Mouse (Mus musculus) spleen, embryonic (tissue): ENCODE data around the gene Gm10130.
"Not testable (repeated sequence)": the region's sequence is repeated elsewhere in the genome, so short reads cannot be mapped to it uniquely, and the experiment has no call there.

Experiments used
- CTCF ChIA-PET: fragments of 350-600 bp; sonication (Branson Sonifier 250); formaldehyde crosslinking; loops from one replicate; lab custom pipeline; 2022; lab: Charles Lee

Gene Gm10130

DNA sequence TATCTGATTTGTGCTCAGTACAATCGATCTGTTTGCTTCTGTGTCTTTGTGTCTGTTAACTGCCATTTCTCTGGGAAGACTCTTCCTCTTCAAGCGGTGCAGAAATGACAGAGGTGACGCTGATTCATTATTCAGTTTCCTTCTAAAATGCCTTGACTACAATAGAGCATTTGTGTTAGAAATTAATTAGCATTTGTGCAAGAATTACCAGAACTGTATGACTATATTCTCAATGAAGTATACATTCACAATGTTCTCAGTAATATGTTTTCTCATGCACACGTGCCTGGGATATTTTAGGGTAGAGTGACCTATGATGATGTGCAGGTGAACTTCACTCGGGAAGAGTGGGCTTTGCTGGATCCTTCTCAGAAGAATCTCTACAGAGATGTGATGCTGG lies at the start of gene Gm10130:
TSS of gene Gm10130 (plus strand) at position 301 of the 400 bp plus-strand sequence.
- CTCF ChIA-PET = no interaction called here

DNA sequence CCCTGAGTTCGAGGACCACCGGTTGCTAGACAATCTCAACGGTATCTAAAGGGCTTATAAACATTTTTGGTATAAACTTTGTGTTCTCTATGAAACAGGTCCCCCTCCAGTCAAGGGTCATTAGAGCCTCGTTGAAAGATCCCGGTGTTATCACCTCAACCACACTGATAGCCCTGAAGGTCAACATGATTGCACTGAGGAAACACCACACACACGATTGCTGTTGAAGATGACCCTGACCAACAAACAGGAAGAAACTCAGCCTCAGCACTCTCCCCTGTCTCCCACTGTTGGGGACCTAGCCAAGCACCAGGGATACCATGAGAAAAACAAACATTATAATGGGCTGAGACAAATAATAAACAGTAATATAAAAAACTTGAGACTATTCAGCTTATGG lies 29.8 kb upstream of the Gm10130 start:
- CTCF ChIA-PET = no interaction called here

DNA sequence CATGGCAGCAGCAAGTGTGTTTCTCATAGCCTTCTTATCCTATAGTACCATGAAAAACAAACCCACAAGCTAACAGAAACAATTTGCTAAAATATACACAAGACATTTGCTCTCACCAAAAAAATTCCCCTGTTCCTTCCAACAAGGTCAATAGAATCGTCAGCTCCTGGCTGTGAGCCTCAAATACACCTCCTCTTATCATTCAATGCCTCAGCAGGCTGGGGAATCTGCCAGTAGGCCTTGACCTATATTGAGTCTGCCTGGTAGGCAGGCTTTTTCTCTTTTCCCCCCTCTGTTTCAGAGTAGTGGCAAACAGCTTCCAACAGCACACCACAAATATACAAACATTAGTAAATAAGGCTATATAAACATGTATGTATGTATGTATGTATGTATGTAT lies 24.4 kb upstream of the Gm10130 start:
- CTCF ChIA-PET = no interaction called here

DNA sequence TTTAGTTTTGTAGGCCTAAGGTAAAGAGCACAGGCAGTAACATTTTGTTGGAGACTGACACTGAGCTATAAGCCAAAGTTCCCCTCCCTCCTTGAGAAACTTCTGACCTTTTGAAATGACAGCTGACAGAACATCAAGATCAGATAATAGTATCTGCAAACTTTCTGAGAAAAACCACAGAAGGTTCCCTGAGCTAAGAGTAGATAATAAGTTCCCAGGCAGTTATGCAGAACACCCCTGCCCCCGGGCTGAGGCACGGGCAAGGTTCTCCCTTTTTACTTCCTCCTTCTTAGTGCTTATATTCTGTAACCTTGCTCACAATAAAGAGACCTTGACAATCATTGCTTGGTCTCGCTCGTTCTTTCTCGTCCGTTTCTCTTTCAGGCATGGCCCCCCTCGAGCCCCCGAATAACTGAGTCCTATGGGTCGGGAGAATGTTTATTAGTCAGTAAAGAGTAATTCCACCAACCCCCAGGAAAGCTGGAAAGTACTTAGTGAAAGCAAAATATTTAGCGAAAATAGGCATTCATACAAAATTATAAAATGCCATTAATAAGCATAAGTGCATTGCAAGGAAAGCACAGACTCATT lies 16.2 kb upstream of the Gm10130 start:
- CTCF ChIA-PET = no interaction called here

DNA sequence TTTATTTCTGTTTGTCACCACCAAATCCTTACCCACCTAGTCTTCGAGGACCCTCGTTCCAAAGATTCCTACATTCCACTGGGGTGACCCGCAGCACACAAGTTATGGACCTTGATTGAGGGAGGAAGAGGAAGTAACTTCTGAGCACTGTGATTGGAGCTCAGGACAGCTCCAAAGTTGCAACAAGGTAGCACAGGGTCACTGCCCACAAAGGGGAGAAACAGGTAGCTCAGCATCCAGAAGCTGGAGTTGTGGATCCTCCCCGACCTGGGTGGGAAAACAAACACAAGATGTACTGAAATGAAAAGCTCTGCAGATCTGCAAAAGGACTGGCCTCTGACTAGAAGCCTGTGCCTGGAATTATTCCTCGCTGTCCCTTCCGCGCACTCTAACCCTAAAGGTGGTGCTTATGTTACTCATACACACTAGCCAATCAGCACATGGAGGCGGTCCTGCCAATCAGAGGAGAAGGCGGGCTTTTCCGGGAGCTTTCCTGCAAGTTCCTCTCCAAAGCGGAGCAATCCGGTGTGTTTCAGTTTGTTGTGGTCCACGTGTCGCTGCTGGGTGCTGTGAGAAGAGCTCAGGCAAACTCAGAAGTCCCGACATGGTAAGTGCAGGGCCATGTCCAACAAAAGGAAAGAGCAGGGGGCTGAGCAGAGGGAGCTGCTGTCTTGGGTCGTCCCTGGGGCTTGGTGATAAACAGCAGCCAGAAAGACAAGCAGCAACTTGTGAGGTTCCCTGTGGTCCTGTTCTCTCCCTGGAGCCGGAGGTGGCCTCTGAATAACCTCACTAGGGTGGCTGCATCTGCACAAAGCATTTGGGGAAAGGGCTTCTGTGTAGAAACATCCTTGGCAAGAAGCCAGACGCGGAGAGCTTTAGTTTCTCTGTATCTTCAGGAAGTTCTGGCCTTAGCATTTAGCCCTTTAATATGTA lies 12.3 kb upstream of the Gm10130 start:
- CTCF ChIA-PET = not testable (repeated sequence)

DNA sequence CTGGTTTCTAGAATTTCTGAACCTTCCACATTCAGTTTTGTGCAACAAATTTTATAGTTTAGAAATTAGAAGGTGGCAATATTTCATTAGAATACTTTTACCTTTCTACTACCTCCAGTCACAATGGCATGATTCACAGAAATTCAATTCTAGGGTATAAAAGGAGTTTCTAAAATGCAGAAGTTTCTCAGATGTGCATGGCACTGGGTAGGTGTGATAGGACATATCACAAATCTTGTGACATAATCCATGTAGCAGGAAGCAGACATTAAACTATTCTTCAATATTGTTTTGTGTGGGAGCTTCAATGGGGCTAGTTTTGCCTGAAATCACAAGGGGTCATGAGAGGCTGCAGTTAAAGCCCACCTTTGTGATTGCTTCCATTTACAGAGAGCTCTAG lies 7.4 kb upstream of the Gm10130 start:
- CTCF ChIA-PET = no interaction called here

DNA sequence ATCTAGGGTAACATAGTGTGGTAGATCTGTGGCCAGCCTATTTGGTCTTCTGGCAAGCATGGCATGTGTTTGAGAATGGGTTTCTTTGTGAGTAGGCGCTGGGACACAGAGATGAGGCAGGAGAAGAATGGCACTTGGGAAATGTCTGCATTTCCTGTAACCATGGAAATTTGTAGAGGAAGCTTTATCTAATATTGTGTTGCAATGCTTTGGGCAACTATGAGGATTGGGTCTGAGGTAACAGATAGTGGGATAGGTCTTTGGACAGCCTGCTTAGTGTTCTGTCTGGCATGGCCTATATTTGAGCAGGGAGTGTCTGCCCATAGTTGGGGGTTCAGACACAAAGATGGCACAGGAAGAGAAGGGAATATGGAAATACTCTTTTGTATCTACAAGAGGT lies 4.5 kb upstream of the Gm10130 start:
- CTCF ChIA-PET = no interaction called here

DNA sequence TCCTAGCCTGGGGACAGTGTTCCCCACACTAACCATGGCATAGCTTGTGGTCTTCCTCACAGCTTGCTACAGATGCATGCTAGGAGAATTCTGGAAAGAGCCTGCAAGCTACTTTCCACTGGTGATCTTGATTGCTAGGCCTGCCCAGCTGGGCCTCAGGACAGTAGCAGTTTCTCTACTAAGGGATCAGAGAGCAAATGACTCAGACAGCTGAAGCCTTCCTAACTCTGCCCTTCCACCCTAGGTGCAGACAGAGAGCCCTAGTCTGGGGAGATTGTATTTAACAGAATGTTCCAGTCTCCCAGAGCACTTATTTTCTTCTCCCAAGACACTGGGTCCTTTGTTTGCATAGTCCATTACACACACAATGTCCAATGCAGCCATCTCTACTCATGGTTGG lies 33.6 kb downstream of the Gm10130 start:
- CTCF ChIA-PET = not testable (repeated sequence)

DNA sequence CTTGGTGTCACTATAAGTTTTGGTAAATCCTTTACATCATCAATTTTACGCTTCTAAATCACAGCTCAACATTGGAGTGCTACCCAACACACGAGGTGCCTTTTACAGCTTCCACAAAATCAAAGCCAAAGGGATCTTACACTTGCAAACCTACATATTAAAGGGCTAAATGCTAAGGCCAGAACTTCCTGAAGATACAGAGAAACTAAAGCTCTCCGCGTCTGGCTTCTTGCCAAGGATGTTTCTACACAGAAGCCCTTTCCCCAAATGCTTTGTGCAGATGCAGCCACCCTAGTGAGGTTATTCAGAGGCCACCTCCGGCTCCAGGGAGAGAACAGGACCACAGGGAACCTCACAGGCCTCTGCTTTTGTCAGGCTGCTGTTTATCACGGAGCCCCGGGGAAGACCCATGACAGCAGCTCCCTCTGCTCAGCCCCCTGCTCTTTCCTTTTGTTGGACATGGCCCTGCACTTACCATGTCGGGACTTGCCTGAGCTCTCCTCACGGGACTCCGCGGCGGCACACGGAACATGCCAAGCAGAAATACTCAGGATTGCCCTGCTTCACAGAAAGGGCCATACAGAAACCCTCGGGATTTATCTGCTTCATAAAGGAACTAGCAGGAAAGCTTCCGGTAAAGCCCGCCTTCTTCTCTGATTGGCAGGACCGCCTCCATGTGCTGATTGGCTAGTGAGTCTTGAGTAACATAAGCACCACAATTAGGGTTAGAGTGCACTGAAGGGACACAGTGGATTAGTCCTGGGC lies 38.8 kb downstream of the Gm10130 start, which contains the start of gene 3300002I08Rik:
TSS of gene 3300002I08Rik (minus strand) at position 653 of the 765 bp plus-strand sequence.
- CTCF ChIA-PET = interaction anchor here (0.7 kb wide), 1 partner anchor 56 kb away, joined by 3 read pairs; no protein-coding TSS in a partner anchor

DNA sequence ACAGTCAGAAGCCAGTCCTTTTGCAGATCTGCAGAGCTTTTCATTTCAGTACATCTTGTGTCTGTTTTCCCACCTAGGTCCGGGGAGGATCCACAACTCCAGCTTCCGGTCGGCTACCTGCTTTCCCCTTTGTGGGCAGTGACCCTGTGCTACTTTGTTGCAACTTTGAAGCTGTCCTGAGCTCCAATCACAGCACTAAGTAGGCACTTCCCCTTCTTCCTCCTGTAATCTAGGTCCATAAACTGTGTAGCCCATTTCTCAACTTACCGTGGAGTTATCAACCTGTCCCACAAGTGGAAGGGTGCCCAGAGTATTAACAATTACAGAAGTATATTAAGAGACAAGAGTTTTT lies 39.4 kb downstream of the Gm10130 start:
- CTCF ChIA-PET = no interaction called here

DNA sequence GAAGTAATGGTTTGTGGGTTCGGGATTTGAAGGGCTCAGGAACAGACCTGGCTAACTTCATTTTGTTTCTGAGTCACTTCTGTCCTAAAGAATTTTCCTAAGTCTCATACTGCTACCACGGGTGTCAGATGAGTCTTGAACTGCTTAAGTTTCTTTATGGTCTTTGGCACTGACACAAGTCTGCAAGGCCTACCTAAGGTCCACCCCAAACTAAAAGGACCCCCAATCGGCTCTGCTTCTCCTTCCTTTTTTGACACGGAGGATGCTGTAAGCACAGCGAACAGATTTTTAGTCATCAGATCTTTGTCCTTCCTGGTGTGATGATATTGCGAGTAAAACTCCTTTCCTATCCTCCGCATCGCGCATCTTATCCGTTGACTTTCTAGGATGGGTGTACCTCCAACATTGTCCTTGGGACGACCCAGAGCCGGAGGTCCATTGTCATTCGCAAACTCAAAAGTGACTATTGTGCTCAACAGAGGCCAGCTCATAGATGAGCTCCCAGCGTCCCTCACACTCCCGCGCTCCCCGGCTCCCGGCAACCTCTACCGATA lies 62.1 kb downstream of the Gm10130 start:
- CTCF ChIA-PET = interaction anchor here (0.5 kb wide), 1 partner anchor 35 kb away, joined by 3 read pairs; no protein-coding TSS in a partner anchor

DNA sequence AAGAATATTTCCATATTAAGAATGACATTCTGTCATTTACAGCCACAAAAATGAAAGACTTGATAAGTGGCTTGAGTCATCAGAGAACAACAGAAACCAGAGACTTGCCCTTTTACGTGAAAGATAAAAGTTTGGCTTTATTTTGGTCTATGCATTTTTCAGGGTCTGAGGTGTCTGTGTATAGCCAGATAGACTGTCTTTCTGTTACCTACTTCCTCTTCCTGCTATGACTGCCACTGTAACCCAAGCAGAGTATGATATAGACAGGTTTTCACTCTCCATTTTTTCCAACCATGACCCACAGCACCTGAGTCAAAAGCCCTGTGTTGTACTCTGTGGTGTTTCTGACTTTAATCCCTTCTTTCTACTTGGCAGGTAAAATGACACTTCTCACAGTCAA lies 66.7 kb downstream of the Gm10130 start:
- CTCF ChIA-PET = no interaction called here

DNA sequence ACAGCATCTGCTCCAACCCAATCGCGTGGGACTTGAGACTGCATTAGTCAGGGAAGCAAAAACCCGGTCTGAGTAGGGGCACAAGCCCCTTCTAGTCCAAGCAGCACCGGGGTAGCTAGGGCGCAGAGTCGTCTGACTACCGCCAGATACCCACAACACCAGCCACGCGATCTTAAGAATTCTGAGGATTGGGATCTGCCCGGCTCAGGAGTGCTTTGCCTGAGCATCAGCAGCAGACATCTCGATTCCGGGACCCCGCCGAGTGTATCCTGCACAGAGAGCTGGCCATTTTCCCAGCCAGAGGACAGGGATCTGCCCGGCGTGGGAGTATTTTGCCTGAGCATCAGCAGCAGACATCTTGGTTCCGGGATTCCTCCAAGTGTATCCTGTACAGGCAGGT lies 88.6 kb downstream of the Gm10130 start:
- CTCF ChIA-PET = not testable (repeated sequence)
